Mouse (Mus musculus) heart, adult 2 months (tissue): ENCODE measurements around the gene Cdh4. TPM values are rescaled to one million over a fixed set of nuclear protein-coding genes. Genes with fewer than 3 reads are reported as not detected.

Experiments used
- DNase-seq, 2 experiments: peaks; one replicate each; pipeline ENCODE4 v3.0.0; 2021
- H3K27ac ChIP-seq: fragments of 200-600 bp; 2 replicates; pipeline ENCODE4 v1.8.1; 2022
- H3K27me3 ChIP-seq: fragments of 200-500 bp; 2 replicates; pipeline ENCODE4 v1.6.1; 2012; ENCODE audit warnings: mild to moderate bottlenecking, low read length, inconsistent platforms, mixed read lengths; ENCODE audit not compliant: control insufficient read depth, insufficient read depth
- H3K36me3 ChIP-seq: fragments of 200-500 bp; 2 replicates; pipeline ENCODE4 v1.6.1; 2012; ENCODE audit warnings: low read length, inconsistent platforms; ENCODE audit not compliant: control insufficient read depth, insufficient read depth
- H3K4me1 ChIP-seq: fragments of 200-500 bp; 2 replicates; pipeline ENCODE4 v1.6.1; 2011; ENCODE audit warnings: low read length; ENCODE audit not compliant: control insufficient read depth, insufficient read depth
- H3K4me3 ChIP-seq: fragments of 200-600 bp; 2 replicates; pipeline ENCODE4 v1.8.1; 2022
- H3K79me2 ChIP-seq: fragments of 200-500 bp; replicated peaks from 2 replicates; pipeline ENCODE4 v1.6.1; 2012; ENCODE audit warnings: mild to moderate bottlenecking, inconsistent platforms, low read length, moderate library complexity, mixed read lengths; ENCODE audit not compliant: control insufficient read depth, insufficient read depth
- H3K9ac ChIP-seq: fragments of 200-500 bp; 2 replicates; pipeline ENCODE4 v1.6.1; 2012; ENCODE audit warnings: low read depth, mild to moderate bottlenecking, control low read depth, inconsistent platforms, low read length, mixed read lengths
- CTCF ChIP-seq: fragments of 200-600 bp; IDR thresholded peaks from 2 replicates; pipeline ENCODE4 v1.8.1; 2022; ENCODE audit warnings: antibody characterized with exemption, mild to moderate bottlenecking, moderate library complexity
- EP300 ChIP-seq: fragments of 200-500 bp; IDR thresholded peaks from 2 replicates; pipeline ENCODE4 v1.6.1; 2011; ENCODE audit warnings: low read depth, low read length, control low read depth; ENCODE audit not compliant: insufficient read depth
- POLR2A ChIP-seq: fragments of 200-500 bp; IDR thresholded peaks from 2 replicates; pipeline ENCODE4 v1.6.1; 2011; ENCODE audit warnings: mild to moderate bottlenecking, low read depth, low read length, control low read depth; ENCODE audit not compliant: insufficient read depth
- WGBS: fragments of 180-500 bp; shearing (Covaris S2); methylation state at CpG from one replicate; pipeline ENCODE4 v1.1.7; 2018; 5-methylcytosine and 5-hydroxymethylcytosine counted together
- intact Hi-C: fragments of 180-260 bp; cut with DNase I; formaldehyde crosslinking; loops from one replicate; pipeline ENCODE4 v1.15.1; 2025
- polyA plus RNA-seq: library from polyadenylated mRNA; depleted of rRNA; stranded (reverse); fragments of >200 nt; gene quantifications from 2 replicates; pipeline ENCODE4 v1.2.3, GENCODE M21; 2012
- total RNA-seq, 2 experiments: library from RNA; stranded (reverse); gene quantifications; 2 replicates each; pipeline ENCODE4 v1.2.3; 2021

The Cdh4 gene
- total and polyA plus RNA-seq, 3 experiments, result 0.90 to 1.2 (median 0.93) TPM

GRCm38 (mm10) chr2:179862676-179863075 is 420.4 kb downstream of the Cdh4 start:
- no peak overlapping the region for H3K4me3 ChIP-seq
- H3K27ac ChIP-seq, result no peak overlapping the region
- intact Hi-C loops, result no loop called here
- H3K9ac ChIP-seq, result no peak overlapping the region
- no peaks in the 10 kb centered on the region for H3K79me2 ChIP-seq
- no peaks in the 10 kb centered on the region for H3K36me3 ChIP-seq
- 75% methylated on average over 3 of the region's 3 CpGs for WGBS
- no peaks in the 10 kb centered on the region; the same call in 1 of the 2 replicates for H3K4me1 ChIP-seq
- TF ChIP-seq POLR2A, result no peak
- TF ChIP-seq EP300, result no peak
- no peak for TF ChIP-seq CTCF
- DNase-seq, result no peak
- no peaks in the 10 kb centered on the region for H3K27me3 ChIP-seq

- WGBS, result 64% methylated on average over 3 of the region's 3 CpGs
- intact Hi-C loops, result no loop called here
- Histone ChIP-seq H3K79me2 (no peaks in the 10 kb centered on the region), H3K4me1 (no peaks in the 10 kb centered on the region; the same call in 1 of the 2 replicates), H3K27ac (no peak overlapping the region), H3K9ac (no peak overlapping the region), H3K36me3 (no peaks in the 10 kb centered on the region), H3K27me3 (no peaks in the 10 kb centered on the region), H3K4me3 (no peak overlapping the region)
- DNase-seq, result no peak
- no peak for TF ChIP-seq EP300
- no peak for TF ChIP-seq POLR2A
- TF ChIP-seq CTCF, result peak; percentile 64
Measured at GRCm38 (mm10) chr2:179863266-179863665, 421.0 kb downstream of the Cdh4 start.

GRCm38 (mm10) chr2:179865097-179865496 is 422.9 kb downstream of the Cdh4 start:
- Histone ChIP-seq H3K36me3 (no peaks in the 10 kb centered on the region), H3K27ac (no peak overlapping the region), H3K9ac (no peak overlapping the region), H3K27me3 (no peaks in the 10 kb centered on the region), H3K79me2 (no peaks in the 10 kb centered on the region), H3K4me3 (no peak overlapping the region), H3K4me1 (no peaks in the 10 kb centered on the region; the same call in 1 of the 2 replicates)
- no peak for DNase-seq
- intact Hi-C loops, result no loop called here
- TF ChIP-seq EP300 (no peak), CTCF (no peak), POLR2A (no peak)
- WGBS, result 79% methylated on average over 5 of the region's 5 CpGs

- peak overlapping the region; percentile 47 for H3K27ac ChIP-seq
- H3K9ac ChIP-seq, result no peak overlapping the region
- no peaks in the 10 kb centered on the region for H3K36me3 ChIP-seq
- peak; percentile 24 to 35 for DNase-seq
- H3K27me3 ChIP-seq, result no peaks in the 10 kb centered on the region
- H3K4me3 ChIP-seq, result no peak overlapping the region
- no peaks in the 10 kb centered on the region; the same call in 1 of the 2 replicates for H3K4me1 ChIP-seq
- TF ChIP-seq CTCF (no peak), EP300 (no peak), POLR2A (no peak)
- no peaks in the 10 kb centered on the region for H3K79me2 ChIP-seq
- WGBS, result 10% methylated on average over 3 of the region's 3 CpGs
- intact Hi-C loops, result no loop called here
Measured at GRCm38 (mm10) chr2:179867669-179868068, 425.4 kb downstream of the Cdh4 start.

- Histone ChIP-seq H3K4me1 (no peaks in the 10 kb centered on the region; the same call in 1 of the 2 replicates), H3K9ac (no peak overlapping the region), H3K36me3 (no peaks in the 10 kb centered on the region), H3K4me3 (no peak overlapping the region), H3K27ac (no peak overlapping the region), H3K27me3 (no peaks in the 10 kb centered on the region), H3K79me2 (no peaks in the 10 kb centered on the region)
- no peak for TF ChIP-seq POLR2A
- TF ChIP-seq CTCF, result no peak
- no peak for TF ChIP-seq EP300
- no peak for DNase-seq
- WGBS, result 35% methylated on average over 2 of the region's 2 CpGs
- intact Hi-C loops, result loop anchor here (10.0 kb wide), 1 partner anchor 1235 kb away; no protein-coding TSS in a partner anchor
Measured at GRCm38 (mm10) chr2:179869871-179870270, 427.6 kb downstream of the Cdh4 start.

- Histone ChIP-seq H3K79me2 (no peaks in the 10 kb centered on the region), H3K4me1 (no peaks in the 10 kb centered on the region; the same call in 1 of the 2 replicates), H3K27ac (no peak overlapping the region), H3K27me3 (no peaks in the 10 kb centered on the region), H3K36me3 (no peaks in the 10 kb centered on the region), H3K9ac (no peak overlapping the region), H3K4me3 (no peak overlapping the region)
- TF ChIP-seq EP300 (no peak), CTCF (peak; percentile 64), POLR2A (no peak)
- DNase-seq, result no peak
- intact Hi-C loops, result loop anchor here (10.0 kb wide), 1 partner anchor 1238 kb away; no protein-coding TSS in a partner anchor
- WGBS, result 58% methylated on average over 5 of the region's 5 CpGs
Measured at GRCm38 (mm10) chr2:179872724-179873123, 430.5 kb downstream of the Cdh4 start.
